Mouse (Mus musculus): ENCODE data around the gene Tmem238. TPM values are rescaled to one million over a fixed set of nuclear protein-coding genes. Genes with fewer than 3 reads are reported as not detected.

Tmem238 gene
- polyA plus RNA-seq, 1 experiment from 2014 or later, result 75.5 TPM

DNA sequence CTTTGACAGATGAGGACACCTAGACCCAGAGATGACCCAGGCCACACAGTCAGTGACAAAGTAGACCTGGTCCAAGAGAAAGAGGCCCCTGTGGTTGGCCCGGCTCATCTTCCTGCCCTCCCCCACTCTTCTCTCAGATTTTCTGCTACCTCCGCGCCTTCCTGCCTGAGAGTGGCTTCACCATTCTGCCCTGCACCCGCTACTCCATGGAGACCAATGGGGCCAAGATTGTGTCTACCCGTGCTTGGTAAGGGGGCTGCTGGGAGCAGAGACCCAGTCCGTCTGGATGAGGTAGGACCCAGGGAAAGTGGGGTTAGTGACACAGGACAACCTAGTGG, 47.0 kb downstream of the Tmem238 start:
- no peak for TF ChIP-seq CTCF (IDR thresholded peaks at IDR 0.05; ENCODE audit: low read depth)
- H3K36me3 ChIP-seq (ENCODE audit: control insufficient read depth, insufficient read depth), result peaks cover 36% of the 10 kb centered on the region
- H3K9ac ChIP-seq (ENCODE audit: low read depth, low read length), result no peak overlapping the region
- ATAC-seq, result no peak
- H3K4me3 ChIP-seq (ENCODE audit: low read depth, low read length), result no peak overlapping the region
- no peak overlapping the region for H3K4me2 ChIP-seq (replicated peaks; ENCODE audit: low read depth)
- WGBS, result 84% methylated on average over 6 of the region's 6 CpGs
- H3K4me1 ChIP-seq (replicated peaks; ENCODE audit: control insufficient read depth, insufficient read depth, low read length), result 0 out of 2 replicates have a peak, but pooled peaks cover 7% of the 10 kb centered on the region
- no peak overlapping the region for H3K27ac ChIP-seq (ENCODE audit: low read depth, low read length)
- H3K9me3 ChIP-seq (ENCODE audit: control insufficient read depth), result no peaks in the 10 kb centered on the region
- H3K27me3 ChIP-seq (replicated peaks; ENCODE audit: control insufficient read depth, insufficient read depth, low read length), result no peaks in the 10 kb centered on the region

DNA sequence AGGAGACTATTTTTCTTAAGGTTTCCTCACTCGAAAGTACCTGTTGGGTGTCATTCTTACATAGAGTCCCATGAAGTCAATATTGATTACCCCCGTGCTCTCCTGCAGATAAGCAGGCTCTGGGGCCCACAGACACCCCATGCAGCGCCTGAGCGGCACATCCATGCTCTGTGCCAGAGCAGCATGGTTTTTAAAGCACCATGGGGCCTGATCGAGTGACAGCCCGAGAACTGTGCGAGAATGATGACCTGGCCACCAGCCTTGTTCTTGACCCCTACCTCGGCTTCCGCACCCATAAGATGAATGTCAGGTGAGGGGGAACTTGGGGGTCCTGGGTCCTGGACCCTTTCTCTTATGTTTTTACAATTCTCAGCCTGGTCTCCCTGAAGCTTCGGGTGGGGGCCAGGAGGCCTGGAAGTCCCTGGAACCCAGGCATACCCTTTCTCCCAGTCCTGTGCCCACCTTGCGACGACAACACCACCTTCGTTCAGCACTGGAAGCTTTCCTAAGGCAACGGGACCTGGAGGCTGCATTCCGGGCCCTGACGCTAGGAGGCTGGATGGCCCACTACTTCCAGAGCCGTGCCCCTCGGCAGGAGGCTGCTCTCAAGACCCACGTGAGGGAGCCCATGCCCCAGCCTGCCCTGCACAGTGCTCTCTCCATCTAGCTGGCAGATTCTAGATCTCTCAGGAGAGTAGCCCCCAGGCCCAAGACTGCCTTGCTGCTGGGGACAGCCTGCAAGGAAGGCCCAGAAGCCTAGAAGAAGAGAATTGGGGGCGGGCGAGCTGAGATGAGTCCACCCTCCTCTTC, 47.6 kb downstream of the Tmem238 start:
- no peak for TF ChIP-seq CTCF (IDR thresholded peaks at IDR 0.05; ENCODE audit: low read depth)
- no peaks in the 10 kb centered on the region for H3K27me3 ChIP-seq (replicated peaks; ENCODE audit: control insufficient read depth, insufficient read depth, low read length)
- H3K4me1 ChIP-seq (replicated peaks; ENCODE audit: control insufficient read depth, insufficient read depth, low read length), result 0 out of 2 replicates have a peak, but pooled peaks cover 7% of the 10 kb centered on the region
- no peak overlapping the region; the same call in 1 of the 2 replicates for H3K4me3 ChIP-seq (ENCODE audit: low read depth, low read length)
- H3K27ac ChIP-seq (ENCODE audit: low read depth, low read length), result peak overlapping the region; percentile 72; the same call in 1 of the 2 replicates
- H3K9ac ChIP-seq (ENCODE audit: low read depth, low read length), result no peak overlapping the region
- ATAC-seq, result no peak
- peak overlapping the region; percentile 65 for H3K4me2 ChIP-seq (replicated peaks; ENCODE audit: low read depth)
- WGBS, result 75% methylated on average over 21 of the region's 21 CpGs
- peaks cover 32% of the 10 kb centered on the region for H3K36me3 ChIP-seq (ENCODE audit: control insufficient read depth, insufficient read depth)
- no peaks in the 10 kb centered on the region for H3K9me3 ChIP-seq (ENCODE audit: control insufficient read depth)

DNA sequence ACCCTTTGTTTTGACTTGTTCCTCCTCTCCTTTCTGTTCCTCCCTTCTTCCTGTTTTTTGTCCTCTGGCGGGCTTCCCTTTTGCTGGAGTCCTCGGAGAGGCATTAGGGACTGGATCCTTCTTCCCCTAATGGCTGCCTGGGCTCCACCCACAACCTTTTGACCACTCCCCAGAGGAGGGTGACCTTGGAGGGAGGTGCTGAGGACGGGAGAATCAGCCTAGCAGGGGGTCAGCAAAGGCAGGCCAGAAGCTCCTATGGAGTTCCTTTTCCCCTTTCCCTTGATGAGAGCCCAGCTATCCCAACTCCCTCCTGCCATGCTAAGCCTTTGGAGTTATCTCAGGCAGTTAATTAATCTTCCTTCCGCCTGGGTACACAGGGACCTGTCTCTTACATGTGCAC, 48.3 kb downstream of the Tmem238 start:
- TF ChIP-seq CTCF (IDR thresholded peaks at IDR 0.05; ENCODE audit: low read depth), result no peak
- Histone ChIP-seq H3K27me3 (replicated peaks; ENCODE audit: control insufficient read depth, insufficient read depth, low read length) (no peaks in the 10 kb centered on the region), H3K27ac (ENCODE audit: low read depth, low read length) (peak overlapping the region; percentile 72), H3K4me1 (replicated peaks; ENCODE audit: control insufficient read depth, insufficient read depth, low read length) (0 out of 2 replicates have a peak, but pooled peaks cover 7% of the 10 kb centered on the region), H3K4me3 (ENCODE audit: low read depth, low read length) (peak overlapping the region; percentile 51), H3K4me2 (replicated peaks; ENCODE audit: low read depth) (peak overlapping the region; percentile 65), H3K36me3 (ENCODE audit: control insufficient read depth, insufficient read depth) (peaks cover 25% of the 10 kb centered on the region), H3K9me3 (ENCODE audit: control insufficient read depth) (no peaks in the 10 kb centered on the region), H3K9ac (ENCODE audit: low read depth, low read length) (peak overlapping the region; percentile 64)
- 5% methylated on average over 4 of the region's 4 CpGs for whole genome bisulfite sequencing
- ATAC-seq, result no peak

DNA sequence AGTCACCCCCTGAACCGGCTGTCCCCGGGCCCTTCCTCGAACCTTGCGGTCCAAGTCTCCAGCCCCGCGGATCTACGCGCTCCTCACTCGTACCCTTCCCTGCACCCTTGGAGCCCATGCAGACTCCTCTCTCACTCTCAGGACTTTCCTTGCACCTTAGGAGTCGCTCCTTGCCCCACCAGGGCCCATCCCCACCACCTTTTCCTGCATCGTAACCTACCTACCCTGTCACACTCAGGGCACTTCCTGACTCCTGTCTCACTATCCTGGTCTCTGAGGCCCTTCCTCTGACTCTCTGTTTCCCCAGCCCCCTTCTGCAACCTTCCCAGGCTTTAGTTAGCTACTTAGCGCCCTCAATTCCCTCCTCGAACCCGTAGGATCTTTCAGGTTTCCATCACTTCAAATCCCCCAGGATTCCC, 49.1 kb downstream of the Tmem238 start:
- WGBS, result 2% methylated on average over 12 of the region's 14 CpGs
- Histone ChIP-seq H3K9me3 (ENCODE audit: control insufficient read depth) (no peaks in the 10 kb centered on the region), H3K27me3 (replicated peaks; ENCODE audit: control insufficient read depth, insufficient read depth, low read length) (no peaks in the 10 kb centered on the region), H3K4me2 (replicated peaks; ENCODE audit: low read depth) (peak overlapping the region; percentile 65), H3K36me3 (ENCODE audit: control insufficient read depth, insufficient read depth) (peaks cover 20% of the 10 kb centered on the region), H3K4me1 (replicated peaks; ENCODE audit: control insufficient read depth, insufficient read depth, low read length) (0 out of 2 replicates have a peak, but pooled peaks cover 7% of the 10 kb centered on the region), H3K27ac (ENCODE audit: low read depth, low read length) (peak overlapping the region; percentile 72), H3K4me3 (ENCODE audit: low read depth, low read length) (peak overlapping the region; percentile 51), H3K9ac (ENCODE audit: low read depth, low read length) (peak overlapping the region; percentile 64)
- peak; percentile 1; the same call in 1 of the 2 replicates for ATAC-seq
- no peak for TF ChIP-seq CTCF (IDR thresholded peaks at IDR 0.05; ENCODE audit: low read depth)

DNA sequence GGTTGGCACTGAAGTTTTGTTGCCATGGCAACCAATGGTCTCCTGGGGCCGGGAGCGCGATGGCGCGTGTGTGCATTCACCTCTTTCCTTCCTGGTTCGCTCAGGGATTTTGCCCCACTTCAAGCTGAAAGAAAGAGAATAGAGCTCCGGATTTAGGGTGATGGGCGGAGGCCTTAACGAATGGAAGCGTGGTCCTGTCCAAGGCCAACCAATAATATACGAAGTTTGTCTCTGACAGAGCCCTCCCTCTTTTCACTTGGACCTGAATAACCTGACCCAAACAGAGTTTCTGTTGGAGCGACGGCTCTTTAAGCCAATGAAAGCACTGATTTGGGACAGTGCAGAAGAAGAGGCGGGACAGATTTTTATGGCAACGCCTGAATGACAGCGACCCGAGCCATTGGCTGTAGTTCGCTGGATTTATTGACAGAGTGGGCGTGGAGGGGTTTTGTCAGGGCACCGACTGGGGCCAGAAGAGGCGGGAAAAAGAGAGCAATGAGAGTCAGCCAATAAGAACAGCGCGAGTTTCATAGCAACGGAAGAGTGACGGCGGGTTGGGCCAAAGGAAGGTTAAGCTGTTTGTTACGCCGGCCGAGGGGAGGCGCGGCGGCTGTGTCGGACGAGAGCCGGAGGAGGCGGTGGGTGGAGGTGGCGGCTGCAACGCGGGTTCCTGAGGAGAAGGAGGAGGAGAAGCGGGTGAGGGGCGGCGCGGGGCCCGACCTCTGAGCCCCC, 49.7 kb downstream of the Tmem238 start, which contains the start of gene Kmt5c:
Gene Kmt5c (plus strand): TSS at position 572 of the 732 bp plus-strand sequence.
- peak within 1 kb of the TSS; percentile 64 for H3K9ac ChIP-seq (ENCODE audit: low read depth, low read length)
- peak within 1 kb of the TSS; percentile 51 for H3K4me3 ChIP-seq (ENCODE audit: low read depth, low read length)
- peak within 1 kb of the TSS; percentile 65 for H3K4me2 ChIP-seq (replicated peaks; ENCODE audit: low read depth)
- under 1% methylated on average over 38 of the region's 44 CpGs for WGBS
- peaks cover 18% of the 10 kb centered on the region; the same call in 1 of the 2 replicates for H3K36me3 ChIP-seq (ENCODE audit: control insufficient read depth, insufficient read depth)
- peak; percentile 60 for TF ChIP-seq CTCF (IDR thresholded peaks at IDR 0.05; ENCODE audit: low read depth)
- H3K4me1 ChIP-seq (replicated peaks; ENCODE audit: control insufficient read depth, insufficient read depth, low read length), result 0 out of 2 replicates have a peak, but pooled peaks cover 7% of the 10 kb centered on the region
- no peaks in the 10 kb centered on the region for H3K27me3 ChIP-seq (replicated peaks; ENCODE audit: control insufficient read depth, insufficient read depth, low read length)
- peak within 1 kb of the TSS; percentile 72 for H3K27ac ChIP-seq (ENCODE audit: low read depth, low read length)
- ATAC-seq, result peak; percentile 97
- no peaks in the 10 kb centered on the region for H3K9me3 ChIP-seq (ENCODE audit: control insufficient read depth)

- H3K9ac ChIP-seq (ENCODE audit: low read depth, low read length), result no peak overlapping the region
- H3K27ac ChIP-seq (ENCODE audit: low read depth, low read length), result no peak overlapping the region
- H3K4me2 ChIP-seq (replicated peaks; ENCODE audit: low read depth), result peak overlapping the region; percentile 53
- WGBS, result 48% methylated on average over 10 of the region's 10 CpGs
- H3K36me3 ChIP-seq (ENCODE audit: control insufficient read depth, insufficient read depth), result peaks cover 17% of the 10 kb centered on the region; the same call in 1 of the 2 replicates
- peak overlapping the region; percentile 14 for H3K4me3 ChIP-seq (ENCODE audit: low read depth, low read length)
- TF ChIP-seq CTCF (IDR thresholded peaks at IDR 0.05; ENCODE audit: low read depth), result no peak
- H3K27me3 ChIP-seq (replicated peaks; ENCODE audit: control insufficient read depth, insufficient read depth, low read length), result no peaks in the 10 kb centered on the region
- no peaks in the 10 kb centered on the region for H3K9me3 ChIP-seq (ENCODE audit: control insufficient read depth)
- ATAC-seq, result no peak
- 0 out of 2 replicates have a peak, but pooled peaks cover 7% of the 10 kb centered on the region for H3K4me1 ChIP-seq (replicated peaks; ENCODE audit: control insufficient read depth, insufficient read depth, low read length)
These were observed 50.4 kb downstream of the Tmem238 start for GRCm38 (mm10) chr7:4739041-4739543.

Other genes with a start within 250 kb of the Tmem238 start
- gene Syt5, start 242.1 kb downstream of the Tmem238 start, polyA plus RNA-seq (2015; fragmentation: Nextera tagmentation; extraction: Ambion mirVana), result 5.3 and 5.7 TPM in 2 replicates
- gene Ptprh, start 185.6 kb downstream of the Tmem238 start, polyA plus RNA-seq (2015; fragmentation: Nextera tagmentation; extraction: Ambion mirVana), result 16.7 and 17.1 TPM in 2 replicates
- gene Tmem86b, start 158.2 kb downstream of the Tmem238 start, polyA plus RNA-seq (2015; fragmentation: Nextera tagmentation; extraction: Ambion mirVana), result 25.1 and 31.4 TPM in 2 replicates
- 4.7 and 5.8 TPM in 2 replicates for gene Ppp6r1, start 130.6 kb downstream of the Tmem238 start, polyA plus RNA-seq (2015; fragmentation: Nextera tagmentation; extraction: Ambion mirVana)
- gene Hspbp1, start 104.6 kb downstream of the Tmem238 start, polyA plus RNA-seq (2015; fragmentation: Nextera tagmentation; extraction: Ambion mirVana), result 43.3 and 45.6 TPM in 2 replicates
- gene Brsk1, start 99.1 kb downstream of the Tmem238 start, polyA plus RNA-seq (2015; fragmentation: Nextera tagmentation; extraction: Ambion mirVana), result 0.89 and 0.98 TPM in 2 replicates
- gene Tmem150b, start 64.4 kb downstream of the Tmem238 start, polyA plus RNA-seq (2015; fragmentation: Nextera tagmentation; extraction: Ambion mirVana), result 20.7 and 21.5 TPM in 2 replicates
- gene Kmt5c, start 49.5 kb downstream of the Tmem238 start, polyA plus RNA-seq (2015; fragmentation: Nextera tagmentation; extraction: Ambion mirVana), result 35.8 and 40.2 TPM in 2 replicates
- gene Cox6b2, start 36.6 kb downstream of the Tmem238 start, polyA plus RNA-seq (2015; fragmentation: Nextera tagmentation; extraction: Ambion mirVana), result 48.5 and 48.8 TPM in 2 replicates
- not detected in 2 replicates for gene Fam71e2, start 18.4 kb downstream of the Tmem238 start, polyA plus RNA-seq (2015; fragmentation: Nextera tagmentation; extraction: Ambion mirVana)
- gene Il11, start 6.8 kb downstream of the Tmem238 start, polyA plus RNA-seq (2015; fragmentation: Nextera tagmentation; extraction: Ambion mirVana), result 0.12 and 0.30 TPM in 2 replicates
- 0.59 TPM in 1 of 2 replicates, not detected in the other for gene Tmem190, start 6.7 kb downstream of the Tmem238 start, polyA plus RNA-seq (2015; fragmentation: Nextera tagmentation; extraction: Ambion mirVana)
- gene Rpl28, start 3.2 kb upstream of the Tmem238 start, polyA plus RNA-seq (2015; fragmentation: Nextera tagmentation; extraction: Ambion mirVana), result 419 and 467 TPM in 2 replicates
- gene Ube2s, start 22.9 kb upstream of the Tmem238 start, polyA plus RNA-seq (2015; fragmentation: Nextera tagmentation; extraction: Ambion mirVana), result 116 and 126 TPM in 2 replicates
- gene Shisa7, start 55.0 kb upstream of the Tmem238 start, polyA plus RNA-seq (2015; fragmentation: Nextera tagmentation; extraction: Ambion mirVana), result 0.07 and 0.09 TPM in 2 replicates
- gene Isoc2b, start 80.6 kb upstream of the Tmem238 start, polyA plus RNA-seq (2015; fragmentation: Nextera tagmentation; extraction: Ambion mirVana), result 12.5 and 15.5 TPM in 2 replicates
- 1.3 and 1.6 TPM in 2 replicates for gene Isoc2a, start 87.5 kb upstream of the Tmem238 start, polyA plus RNA-seq (2015; fragmentation: Nextera tagmentation; extraction: Ambion mirVana)
- gene Gm36210, start 116.9 kb upstream of the Tmem238 start, polyA plus RNA-seq (2015; fragmentation: Nextera tagmentation; extraction: Ambion mirVana), result not detected in 2 replicates
- 2.9 TPM in 2 replicates for gene Zfp628, start 125.6 kb upstream of the Tmem238 start, polyA plus RNA-seq (2015; fragmentation: Nextera tagmentation; extraction: Ambion mirVana)
- 1.5 and 1.9 TPM in 2 replicates for gene Nat14, start 132.4 kb upstream of the Tmem238 start, polyA plus RNA-seq (2015; fragmentation: Nextera tagmentation; extraction: Ambion mirVana)
- gene Ssc5d, start 136.1 kb upstream of the Tmem238 start, polyA plus RNA-seq (2015; fragmentation: Nextera tagmentation; extraction: Ambion mirVana), result 2.3 and 2.6 TPM in 2 replicates
- gene Sbk2, start 174.8 kb upstream of the Tmem238 start, polyA plus RNA-seq (2015; fragmentation: Nextera tagmentation; extraction: Ambion mirVana), result 0.47 and 0.76 TPM in 2 replicates
- not detected in 2 replicates for gene Sbk3, start 181.5 kb upstream of the Tmem238 start, polyA plus RNA-seq (2015; fragmentation: Nextera tagmentation; extraction: Ambion mirVana)
- 10.5 and 12.9 TPM in 2 replicates for gene Zfp579, start 206.5 kb upstream of the Tmem238 start, polyA plus RNA-seq (2015; fragmentation: Nextera tagmentation; extraction: Ambion mirVana)
- 21.9 and 22.6 TPM in 2 replicates for gene Zfp524, start 224.8 kb upstream of the Tmem238 start, polyA plus RNA-seq (2015; fragmentation: Nextera tagmentation; extraction: Ambion mirVana)
- 15.5 and 16.1 TPM in 2 replicates for gene Fiz1, start 225.0 kb upstream of the Tmem238 start, polyA plus RNA-seq (2015; fragmentation: Nextera tagmentation; extraction: Ambion mirVana)
- 4.4 and 4.7 TPM in 2 replicates for gene Gm44973, start 225.8 kb upstream of the Tmem238 start, polyA plus RNA-seq (2015; fragmentation: Nextera tagmentation; extraction: Ambion mirVana)
- gene Zfp865, start 230.7 kb upstream of the Tmem238 start, polyA plus RNA-seq (2015; fragmentation: Nextera tagmentation; extraction: Ambion mirVana), result 2.3 and 2.6 TPM in 2 replicates
- 8.3 and 8.8 TPM in 2 replicates for gene Ccdc106, start 230.9 kb upstream of the Tmem238 start, polyA plus RNA-seq (2015; fragmentation: Nextera tagmentation; extraction: Ambion mirVana)
- not detected in 2 replicates for gene 4632433K11Rik, start 244.5 kb upstream of the Tmem238 start, polyA plus RNA-seq (2015; fragmentation: Nextera tagmentation; extraction: Ambion mirVana)
- gene Zfp784, start 248.8 kb upstream of the Tmem238 start, polyA plus RNA-seq (2015; fragmentation: Nextera tagmentation; extraction: Ambion mirVana), result 6.4 and 6.5 TPM in 2 replicates